Mouse (Mus musculus) adrenal gland, postnatal 25 days (tissue): ENCODE measurements around the gene Srsf3. TPM values are rescaled to one million over a fixed set of nuclear protein-coding genes. Genes with fewer than 3 reads are reported as not detected.
"Not testable (repeated sequence)": the region's sequence is repeated elsewhere in the genome, so short reads cannot be mapped to it uniquely, and the experiment has no call there.

Experiments used
- DNase-seq: peaks from one replicate; pipeline ENCODE4 v3.0.0; 2021; ENCODE audit warnings: mixed read lengths
- total RNA-seq: library from RNA; stranded (reverse); gene quantifications from 2 replicates; pipeline ENCODE4 v1.2.3, GENCODE M21; 2021

The Srsf3 gene
- total RNA-seq, 1 experiment from 2014 or later: 172 TPM

DNA sequence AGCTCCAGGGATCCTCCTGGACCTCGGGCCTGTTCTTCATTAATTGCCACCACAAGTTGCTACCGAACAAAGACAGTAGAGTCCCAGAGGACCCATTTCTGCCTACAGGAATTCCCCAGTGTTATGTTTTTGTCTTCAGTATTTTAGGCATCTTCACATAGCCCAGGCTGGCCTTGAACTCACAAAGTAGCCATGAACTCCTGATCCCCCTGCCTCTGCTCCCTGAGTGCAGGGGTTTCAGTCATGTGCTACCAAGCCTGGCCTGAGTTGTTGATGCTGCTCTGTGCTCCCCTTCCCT, 31.5 kb downstream of the Srsf3 start:
- no peak for DNase-seq

DNA sequence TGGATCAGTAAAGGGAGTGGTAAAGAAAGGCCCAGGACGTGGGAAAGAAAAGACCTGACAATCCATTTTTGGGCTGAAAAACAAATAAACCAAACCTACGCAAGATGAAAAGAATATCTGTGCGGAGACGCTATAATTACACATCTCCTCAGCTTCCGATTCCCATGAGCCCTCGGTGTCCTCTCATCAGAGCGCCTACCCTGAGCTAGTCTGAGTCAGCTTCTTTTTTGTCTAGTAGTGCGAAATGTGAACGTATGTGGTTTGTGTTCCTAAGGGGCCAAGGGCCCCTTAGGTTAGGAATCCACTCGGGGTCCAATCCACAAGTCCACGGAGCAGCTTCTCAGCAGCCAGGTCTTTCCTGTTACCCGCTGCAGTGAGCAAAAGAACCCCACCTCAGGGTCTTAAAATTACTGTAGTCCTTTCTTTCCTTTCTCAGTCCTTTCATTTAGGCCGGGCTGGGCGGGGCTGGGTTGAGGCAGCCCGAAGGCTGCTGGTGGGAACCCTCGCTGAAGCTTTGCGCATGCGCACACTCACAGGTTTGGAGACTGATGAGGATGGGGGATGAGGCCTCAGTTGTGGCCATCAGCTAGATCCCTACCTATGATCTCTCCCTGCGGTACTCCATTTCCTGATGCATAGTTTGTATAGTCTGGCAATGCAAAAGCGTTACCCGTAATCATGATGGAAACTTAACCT, 33.0 kb downstream of the Srsf3 start:
- no peak for DNase-seq

DNA sequence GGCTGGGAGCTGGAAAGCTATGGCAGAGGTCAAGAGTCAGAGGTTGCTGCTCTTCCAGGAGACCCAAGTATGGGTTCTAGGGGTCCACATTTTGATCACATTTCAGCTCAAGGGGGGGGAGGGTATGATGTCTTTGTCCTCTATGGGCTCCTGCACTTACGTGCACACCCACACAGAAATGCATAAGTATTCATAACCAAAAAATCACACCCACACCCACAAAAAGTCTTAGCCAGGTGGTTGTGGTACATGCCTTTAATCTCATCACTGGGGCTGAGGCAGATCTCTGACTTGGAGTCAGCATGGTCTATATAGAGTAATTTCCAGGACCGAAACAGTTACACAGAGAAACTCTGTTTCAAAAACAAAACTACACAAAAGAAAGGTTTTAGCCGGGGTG, 33.5 kb downstream of the Srsf3 start:
- no peak for DNase-seq

DNA sequence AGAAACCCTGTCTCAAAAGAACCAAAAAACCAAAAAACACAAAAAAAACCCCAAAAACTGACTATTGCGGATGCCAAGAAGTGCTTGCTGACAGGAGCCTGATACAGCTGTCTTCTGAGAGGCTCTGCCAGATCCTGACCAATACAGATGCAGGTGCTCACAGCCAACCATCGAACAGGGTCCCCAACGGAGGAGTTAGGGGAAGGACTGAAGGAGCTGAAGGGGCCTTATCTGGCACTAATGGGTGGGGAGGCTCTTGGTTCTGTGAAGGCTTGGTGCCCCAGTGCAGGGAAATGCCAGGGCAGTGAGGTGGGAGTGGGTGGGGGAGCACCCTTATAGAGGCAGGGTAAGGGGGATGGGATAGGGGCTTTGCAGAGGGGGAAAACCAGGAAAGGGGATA, 35.0 kb downstream of the Srsf3 start:
- not testable (repeated sequence) for DNase-seq

DNA sequence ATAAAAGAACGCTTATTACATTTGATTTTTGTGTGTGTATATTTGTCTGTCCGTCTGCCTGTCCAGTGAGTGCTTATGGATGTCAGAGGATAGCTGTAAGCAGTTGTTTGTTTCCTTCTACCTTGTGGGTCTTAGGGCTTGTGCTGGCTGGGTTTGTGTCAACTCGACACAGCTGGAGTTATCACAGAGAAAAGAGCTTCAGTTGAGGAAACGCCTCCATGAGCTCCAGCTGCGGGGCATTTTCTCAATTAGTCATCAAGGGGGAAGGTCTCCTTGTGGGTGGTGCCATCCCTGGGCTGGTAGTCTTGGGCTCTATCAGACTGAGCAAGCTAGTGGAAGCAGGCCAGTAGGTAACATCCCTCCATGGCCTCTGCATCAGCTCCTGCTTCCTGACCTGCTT, 35.4 kb downstream of the Srsf3 start:
- no peak for DNase-seq

DNA sequence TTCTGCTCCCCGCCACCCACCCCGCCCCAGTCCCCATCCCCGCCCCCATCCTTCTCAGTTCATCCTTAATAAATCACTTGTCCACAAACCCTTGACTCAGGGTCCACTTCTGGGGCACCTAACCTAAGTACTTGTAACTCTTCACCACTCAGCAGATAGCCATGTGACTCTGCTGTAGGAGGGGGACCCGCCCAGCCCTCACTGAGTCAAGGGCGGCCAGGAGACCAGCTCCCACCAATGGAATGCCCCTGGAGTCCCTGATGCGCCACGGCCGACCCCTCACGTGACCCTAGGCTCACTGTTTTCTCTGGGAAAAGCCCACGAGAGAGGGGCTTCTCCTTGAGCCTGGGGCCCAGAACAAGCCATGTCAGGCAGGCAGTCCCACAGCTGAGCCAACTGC, 36.6 kb downstream of the Srsf3 start:
- no peak for DNase-seq

DNA sequence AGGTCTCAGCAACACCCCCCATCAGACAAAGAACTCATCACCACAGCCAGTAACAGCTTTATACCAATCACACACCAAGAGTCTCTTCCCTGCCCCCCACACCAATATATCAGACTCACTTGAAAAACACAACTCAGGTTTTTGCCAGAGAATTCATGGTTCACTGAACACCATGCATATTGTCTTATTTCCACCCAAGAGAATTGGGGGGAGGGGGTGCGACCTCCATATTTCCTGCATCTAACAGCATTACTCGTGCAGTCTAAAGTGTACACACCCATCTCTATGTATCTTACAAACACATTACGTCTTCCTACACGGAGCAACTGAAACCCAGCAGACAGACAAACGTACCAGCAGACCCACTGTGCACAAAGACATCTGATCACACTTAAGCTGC, 39.4 kb downstream of the Srsf3 start:
- DNase-seq: no peak

DNA sequence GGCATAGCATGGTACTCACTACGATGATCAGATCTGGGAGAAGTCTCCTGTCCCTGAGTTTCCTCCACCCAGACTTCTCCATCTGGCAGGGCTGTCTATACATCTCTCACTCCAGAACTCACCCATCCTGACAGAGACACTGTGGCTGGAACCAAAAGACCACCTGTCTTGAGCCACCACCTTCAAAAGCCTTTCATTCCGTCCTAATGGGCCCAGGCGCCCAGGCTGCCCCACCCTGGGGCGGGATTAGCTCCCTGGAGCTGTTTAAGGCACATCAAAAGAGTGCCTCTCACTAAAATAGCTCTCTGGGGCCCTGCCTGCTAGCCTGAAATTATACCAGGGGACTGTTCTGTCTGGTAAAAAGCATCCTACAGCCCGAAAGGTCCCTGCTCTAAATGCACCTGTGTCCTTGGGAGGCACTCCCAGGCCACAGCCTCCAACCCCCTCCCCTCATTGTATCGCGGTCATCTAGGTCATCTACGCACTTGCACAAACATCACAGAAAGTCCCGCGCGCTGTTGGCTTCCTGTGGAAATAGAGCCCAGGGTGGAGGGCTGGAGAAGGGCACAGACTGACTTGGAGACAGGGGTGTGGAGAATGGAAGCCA, 40.4 kb downstream of the Srsf3 start:
- DNase-seq: no peak

DNA sequence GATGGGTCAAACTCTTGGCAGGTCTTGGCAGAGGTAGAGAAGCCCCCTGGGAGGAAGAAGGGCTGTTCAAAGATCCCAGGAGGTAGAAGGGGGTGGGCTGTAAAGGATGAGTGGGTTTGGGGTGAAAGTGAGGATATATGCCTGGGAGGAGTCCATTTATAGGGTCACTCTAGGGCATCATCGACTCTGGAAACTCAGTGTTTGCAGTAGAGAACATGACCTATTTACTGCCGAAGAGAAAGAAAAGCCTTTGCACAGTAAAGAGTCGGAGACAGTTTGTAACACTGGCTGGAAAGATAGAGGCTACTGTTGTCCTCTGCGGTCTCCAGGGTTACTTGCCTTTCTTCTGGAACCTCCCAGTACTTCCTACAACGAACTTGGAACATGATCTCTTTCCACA, 40.9 kb downstream of the Srsf3 start:
- DNase-seq: no peak

DNA sequence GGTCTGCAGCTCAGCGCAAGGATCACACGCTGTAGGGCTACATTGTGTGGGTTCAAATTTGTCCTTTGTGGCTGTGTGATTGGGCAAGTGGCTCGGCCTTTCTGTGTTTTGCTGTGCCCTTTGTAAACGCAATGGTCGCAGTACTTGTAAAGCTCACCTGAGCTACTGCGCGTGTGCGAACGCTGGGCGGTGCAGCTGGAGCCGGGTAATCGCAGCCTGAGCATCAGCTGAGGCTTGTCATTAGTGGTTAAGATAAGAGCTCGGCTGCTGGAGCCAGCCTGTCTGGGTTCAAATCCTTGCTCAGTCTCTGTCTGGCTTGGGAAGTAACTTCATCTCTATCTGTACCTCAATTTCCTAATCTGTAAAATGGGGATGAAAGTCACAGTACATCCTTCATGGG, 41.7 kb downstream of the Srsf3 start:
- no peak for DNase-seq

DNA sequence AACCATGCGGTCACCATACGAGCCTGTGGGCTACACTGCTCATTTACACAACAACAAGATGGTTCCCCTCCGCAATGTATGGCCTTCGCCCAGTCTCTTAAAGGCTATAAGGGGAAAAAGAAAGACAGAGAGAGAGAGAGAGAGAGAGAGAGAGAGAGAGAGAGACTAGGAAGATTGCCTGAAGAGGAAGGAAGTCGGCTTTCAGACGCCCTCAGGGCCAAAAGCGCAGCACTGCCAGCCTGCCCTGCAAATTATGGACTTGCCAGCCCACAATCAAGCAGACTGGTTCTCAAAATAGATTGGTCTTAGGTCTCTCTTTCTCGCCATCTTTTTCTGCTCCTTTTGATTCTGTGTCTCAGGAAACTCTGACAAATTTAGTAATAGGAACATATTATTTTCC, 43.8 kb downstream of the Srsf3 start:
- no peak for DNase-seq

DNA sequence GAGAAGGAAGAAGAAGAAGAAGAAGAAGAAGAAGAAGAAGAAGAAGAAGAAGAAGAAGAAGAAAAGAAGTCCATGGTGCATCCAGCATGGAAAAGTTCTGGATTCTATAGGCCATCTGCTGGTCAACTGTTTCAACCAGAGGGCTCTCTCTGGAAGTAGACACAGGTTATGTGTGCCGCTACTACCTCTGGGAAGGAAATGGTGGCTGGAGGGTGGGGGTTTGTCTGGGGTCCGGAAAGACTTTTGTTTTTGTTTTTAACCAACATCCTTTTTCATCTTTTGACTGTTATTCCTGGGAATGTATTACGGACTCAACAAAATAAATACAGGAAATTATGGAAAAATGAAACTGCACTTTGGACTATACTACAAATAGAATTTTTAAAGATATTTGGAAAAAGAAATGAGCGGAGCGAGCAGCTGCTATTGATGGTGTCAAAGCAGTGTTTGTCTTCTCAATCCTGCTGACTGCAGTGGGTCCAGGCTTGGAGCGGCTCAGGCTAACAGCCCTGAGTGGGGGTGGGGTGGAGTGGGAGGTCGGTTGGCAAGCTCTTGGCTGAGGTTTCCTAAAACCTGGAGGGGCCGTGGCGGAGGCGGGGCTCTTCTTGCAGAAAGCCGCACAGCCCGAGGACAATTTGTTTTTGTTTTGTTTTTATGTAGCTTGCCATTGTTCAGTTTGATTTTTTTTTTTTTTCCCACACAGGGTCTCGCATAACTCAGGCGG, 45.5 kb downstream of the Srsf3 start:
- DNase-seq: peak; percentile 35

DNA sequence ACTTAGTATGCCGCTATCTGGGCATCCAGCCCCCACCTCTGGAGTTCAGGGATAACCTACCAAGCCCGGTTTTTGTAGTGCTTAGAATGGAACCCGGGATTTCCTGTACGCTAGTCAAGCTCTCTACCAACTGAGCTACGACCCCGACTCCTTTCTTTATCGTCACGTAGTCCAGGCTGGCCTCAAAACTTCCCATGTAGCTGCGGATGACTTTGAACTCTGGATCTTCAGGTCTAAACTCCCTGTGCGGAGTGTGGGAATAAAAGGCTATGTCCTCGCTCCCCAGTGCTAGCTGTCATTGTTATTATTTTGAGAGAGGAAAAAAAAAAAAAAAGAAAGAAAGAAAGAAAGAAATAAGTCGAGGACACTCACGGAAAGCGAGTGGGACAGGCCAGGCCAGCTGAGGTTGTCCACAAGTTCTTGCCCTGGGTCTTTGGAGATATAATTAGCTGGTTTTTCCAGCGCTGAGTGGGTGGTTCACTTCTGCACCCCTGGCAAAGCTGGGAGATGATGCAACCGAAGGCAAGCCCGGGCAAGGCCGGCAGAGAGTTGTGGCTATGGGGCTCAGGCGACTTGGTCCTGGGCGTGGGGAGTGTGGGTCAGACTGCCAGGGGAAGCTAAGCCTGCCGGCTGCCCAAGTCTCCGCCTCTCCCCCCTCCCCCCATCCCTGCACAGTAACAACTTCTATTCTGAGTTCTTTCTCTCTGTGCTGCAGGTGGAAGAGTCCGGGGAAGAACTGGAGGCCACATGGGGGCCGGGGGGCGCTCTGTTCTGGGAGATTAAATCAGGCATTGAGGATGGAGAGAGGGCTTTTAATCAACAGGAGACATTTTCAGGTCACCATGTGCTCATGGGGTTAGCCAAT, 46.3 kb downstream of the Srsf3 start:
- peak; percentile 64 for DNase-seq

DNA sequence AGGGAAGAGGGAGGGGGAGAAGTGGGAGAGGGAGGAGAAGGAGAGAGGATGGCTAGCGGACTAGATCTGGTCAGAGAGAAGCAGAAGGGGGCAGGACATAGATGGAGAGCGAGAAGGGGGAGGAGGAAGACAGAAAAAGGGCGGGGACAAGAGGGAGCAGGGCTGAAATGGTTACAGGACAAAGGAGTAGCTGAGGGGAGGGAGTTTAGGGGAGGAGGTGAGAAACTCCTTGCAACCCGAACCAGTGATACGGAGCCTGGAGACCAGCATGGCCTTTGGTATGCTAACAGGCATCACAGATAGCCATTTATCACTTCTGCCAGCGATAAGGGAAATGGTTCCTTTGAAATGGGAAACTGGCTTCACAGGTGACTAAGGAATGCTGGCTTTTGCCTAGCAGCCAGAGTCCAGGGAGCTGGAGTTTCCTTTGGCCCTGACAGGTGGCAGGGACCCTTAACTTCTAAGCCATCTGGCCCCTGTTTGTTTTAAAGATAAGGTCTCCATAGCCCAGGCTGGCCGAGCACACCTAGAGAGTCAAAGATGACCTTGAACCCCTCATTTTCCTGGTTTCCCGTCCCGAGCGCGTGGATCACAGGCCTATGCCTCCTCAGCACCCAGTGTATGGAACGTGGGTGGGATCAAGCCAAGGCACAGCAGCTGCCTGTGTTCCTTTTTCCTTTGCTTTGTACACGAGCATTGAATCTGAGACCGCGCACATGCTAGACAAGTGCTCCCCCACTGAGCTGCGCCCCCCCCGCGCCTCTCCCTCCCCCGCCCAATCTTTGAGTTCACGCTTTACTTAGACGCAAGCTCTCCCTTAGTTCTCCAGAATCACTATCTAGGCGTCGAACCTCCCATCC, 48.6 kb downstream of the Srsf3 start:
- no peak for DNase-seq

DNA sequence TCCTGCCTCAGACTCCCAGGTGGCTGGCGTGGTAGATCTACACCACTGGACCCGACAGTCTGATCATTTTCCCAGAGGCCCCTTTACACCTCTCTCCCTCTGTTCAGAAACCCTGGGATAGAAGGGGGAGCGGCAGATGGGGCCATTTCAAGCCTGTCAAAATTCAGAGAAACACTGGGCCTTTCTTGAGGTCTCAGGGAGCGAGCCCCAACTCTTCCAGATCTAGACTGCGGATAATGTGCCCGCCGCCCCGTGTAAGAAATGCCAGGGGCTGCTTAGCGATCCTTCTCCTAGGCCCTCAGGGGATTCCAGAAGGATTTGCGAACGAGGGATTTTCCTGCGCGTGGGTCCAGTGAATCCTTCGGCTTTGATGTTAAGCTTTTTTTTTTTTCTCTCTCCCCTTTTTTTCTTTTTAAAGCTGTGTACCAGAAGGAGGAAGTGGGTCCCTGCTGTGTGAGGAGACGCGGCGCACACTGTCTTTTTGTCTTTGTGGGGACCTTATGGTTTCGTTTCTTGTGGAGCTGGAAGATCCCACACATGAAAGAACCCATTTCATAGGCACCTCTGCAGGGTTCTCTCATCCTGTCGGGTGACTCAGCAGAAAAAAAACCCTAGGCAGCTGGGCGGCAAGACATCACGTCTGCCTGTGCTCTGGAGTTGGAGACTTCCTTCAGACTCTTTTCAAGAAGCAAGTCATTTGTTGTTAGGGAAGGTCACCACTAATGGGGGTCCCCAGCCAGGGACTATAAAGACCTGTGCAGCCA, 49.4 kb downstream of the Srsf3 start:
- DNase-seq: no peak

DNA sequence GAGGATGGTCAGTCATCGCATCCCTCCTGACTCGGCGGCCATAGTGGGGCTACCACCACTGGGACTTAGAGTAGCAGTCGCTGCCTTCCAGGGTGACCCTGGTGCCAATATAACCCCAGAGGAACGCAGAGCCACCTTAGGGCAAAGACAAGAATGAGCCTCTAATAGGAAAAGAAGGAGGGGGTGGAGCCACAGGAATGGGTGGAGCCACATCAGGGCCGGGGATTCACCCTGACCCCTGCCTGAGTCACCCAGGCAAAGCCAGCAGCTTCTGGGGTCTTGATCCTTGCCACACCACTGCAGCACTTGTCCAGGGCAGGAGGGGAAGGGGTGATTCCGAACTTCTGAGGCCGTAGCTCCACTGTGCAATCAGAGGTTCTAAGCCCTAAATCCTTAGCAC, 51.2 kb downstream of the Srsf3 start:
- DNase-seq: no peak

DNA sequence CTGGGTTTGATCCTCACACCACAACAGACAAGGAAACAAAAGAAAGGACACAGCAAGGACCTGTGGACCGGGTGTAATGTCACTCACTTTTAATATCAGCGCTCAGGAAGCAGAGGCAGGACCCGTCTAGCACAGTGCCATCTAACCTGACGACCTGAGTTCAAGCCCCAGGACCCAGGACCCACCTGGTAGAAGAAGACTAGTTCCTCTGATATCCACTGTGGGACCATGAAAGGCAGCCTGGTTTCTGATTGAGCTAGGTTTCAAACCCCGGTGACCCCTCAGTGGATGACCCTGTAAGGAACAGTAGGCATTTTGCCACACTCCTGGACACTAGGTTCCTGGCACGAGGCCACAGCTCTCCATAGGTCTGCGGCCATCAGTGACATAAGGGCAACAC, 52.2 kb downstream of the Srsf3 start:
- DNase-seq: no peak

DNA sequence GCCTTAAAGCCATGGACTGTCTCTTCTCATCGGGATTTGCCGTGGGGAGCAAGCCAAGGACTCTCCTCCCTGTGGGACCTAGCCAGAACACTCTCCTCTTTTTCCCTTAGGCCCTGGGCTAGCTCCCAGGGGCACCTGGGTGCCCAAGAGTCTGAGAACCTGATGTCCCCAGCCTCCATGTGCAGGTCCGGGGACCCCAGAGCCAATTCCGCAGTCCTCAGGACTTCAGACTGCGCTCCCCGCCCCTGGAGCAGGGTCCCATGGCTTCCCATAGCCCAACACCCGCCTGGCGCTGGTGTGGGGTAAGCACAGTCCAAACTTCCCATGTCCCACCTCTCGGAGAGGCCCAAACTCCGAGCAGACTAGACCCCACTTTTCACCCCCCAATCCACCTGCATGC, 52.8 kb downstream of the Srsf3 start:
- no peak for DNase-seq

DNA sequence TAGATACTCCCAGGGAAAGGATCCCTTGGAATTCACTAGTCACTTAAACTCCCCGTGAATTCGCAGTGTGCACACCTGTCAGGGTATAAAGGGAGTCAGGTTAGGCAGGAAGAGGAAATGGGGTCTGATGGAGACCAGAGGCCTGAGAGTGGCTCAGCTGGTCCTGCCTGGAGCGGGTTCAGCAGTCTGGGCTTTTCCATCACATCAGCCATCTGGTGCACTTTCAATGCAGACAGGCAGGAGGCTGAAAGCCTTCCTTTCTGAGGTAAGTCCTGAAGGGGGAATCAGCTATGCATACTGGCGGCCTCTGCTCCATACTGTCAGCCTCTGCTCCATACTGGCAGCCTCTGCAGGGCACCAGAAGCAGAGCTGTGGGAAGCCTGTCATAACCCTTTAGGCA, 54.5 kb downstream of the Srsf3 start:
- DNase-seq: no peak

DNA sequence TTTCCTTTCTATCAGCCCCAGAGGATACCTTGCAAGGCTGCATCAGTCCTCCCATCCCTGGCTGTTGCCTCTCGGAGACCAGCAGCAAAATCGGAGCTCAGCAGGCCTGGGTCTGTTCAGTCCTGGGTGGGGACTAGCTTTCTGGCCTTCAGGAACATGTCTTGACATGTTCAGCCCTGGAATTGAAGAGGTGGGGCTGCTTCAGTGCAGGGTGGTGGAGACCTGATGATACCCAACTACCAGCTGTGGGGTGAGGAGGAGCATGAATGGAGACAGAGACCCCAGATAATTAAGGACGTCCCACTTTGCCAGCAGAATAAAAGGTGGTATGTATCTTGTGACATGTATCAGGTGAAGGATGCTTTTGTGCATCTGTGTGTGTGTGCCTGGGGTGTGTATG, 58.3 kb downstream of the Srsf3 start, which contains the start of gene Cdkn1a:
Gene Cdkn1a (plus strand): TSS at position 201 of the 400 bp plus-strand sequence.
- DNase-seq: no peak

DNA sequence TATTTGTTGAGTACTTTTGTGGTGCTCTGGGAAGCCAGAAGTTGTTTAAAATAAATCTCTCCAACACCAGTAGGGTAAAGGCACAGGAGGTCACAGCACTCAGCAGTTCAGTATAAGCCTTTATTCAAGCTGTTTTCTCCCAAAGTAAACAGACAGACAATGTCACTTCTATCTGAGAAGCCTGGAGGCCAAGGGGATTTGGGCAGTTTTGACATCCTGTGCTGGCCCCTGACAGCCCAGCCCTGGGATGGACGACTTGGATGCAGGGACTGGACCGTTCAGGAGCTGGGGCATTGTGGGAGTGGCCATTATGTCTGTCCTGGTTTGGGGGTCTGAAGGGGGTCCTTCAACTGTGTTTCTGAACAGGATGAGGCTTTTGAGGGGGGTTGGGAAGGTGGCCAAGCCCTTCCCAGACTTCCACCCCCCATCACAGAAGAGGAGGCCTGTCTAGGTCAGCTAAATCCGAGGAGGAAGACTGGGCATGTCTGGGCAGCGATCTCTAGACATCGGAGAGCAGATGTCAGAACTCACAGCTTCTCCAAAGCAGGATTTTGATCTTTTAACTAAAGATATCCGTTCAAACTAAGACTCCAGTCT, 59.0 kb downstream of the Srsf3 start:
- DNase-seq: no peak
